Mouse (Mus musculus): Measurements from ENCODE around the gene Smim15.

The Smim15 gene

GRCm38 (mm10) chr13:108044222-108044941 lies at the start of gene Smim15:
Gene Smim15, plus strand, starts transcription at chr13:108044446.
- peak; percentile 26; the same call in 1 of the 2 replicates for TF ChIP-seq GATA4 (IDR thresholded peaks at IDR 0.05; ENCODE audit: insufficient replicate concordance, low read length)

DNA sequence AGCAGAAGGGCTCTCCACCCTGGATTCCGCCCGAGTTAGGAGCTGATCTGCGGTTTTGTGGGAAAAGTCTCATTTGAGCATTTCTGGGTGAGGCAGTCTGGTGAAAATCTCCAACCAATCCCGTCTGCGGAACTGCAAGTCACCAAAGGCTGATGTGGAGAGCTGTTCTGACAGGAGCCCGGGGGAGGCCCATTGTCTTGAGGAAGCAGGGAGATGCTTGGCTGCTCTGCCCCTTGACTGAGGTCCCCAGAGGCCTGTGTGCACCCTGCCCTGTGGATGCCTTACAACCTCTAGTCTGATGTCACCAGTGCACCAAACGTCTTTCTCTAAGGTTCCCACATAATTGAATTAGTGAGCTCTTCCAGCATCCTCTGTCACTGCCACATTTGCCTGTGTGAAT lies 49.0 kb upstream of the Smim15 start:
- no peak for TF ChIP-seq GATA4 (IDR thresholded peaks at IDR 0.05; ENCODE audit: insufficient replicate concordance, low read length)

DNA sequence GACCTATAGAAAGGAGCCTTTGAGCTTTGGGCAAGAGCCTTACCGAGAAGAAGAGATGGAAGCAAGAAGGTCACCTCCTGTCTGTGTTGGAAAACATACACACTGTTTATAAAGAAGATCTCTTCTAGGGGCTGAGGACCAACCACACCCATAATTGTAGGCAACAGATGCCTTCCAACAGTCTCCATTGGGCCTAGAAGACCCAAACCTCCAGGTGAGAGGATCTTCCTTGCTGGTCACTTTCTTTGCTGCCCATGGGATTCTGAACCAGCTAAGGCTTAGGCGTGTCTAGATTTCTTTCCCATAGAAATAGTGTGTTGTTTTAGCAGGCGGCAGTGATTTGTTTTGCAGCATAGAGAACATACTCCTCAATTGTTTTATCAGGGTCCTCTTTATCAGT lies 47.9 kb upstream of the Smim15 start:
- TF ChIP-seq GATA4 (IDR thresholded peaks at IDR 0.05; ENCODE audit: insufficient replicate concordance, low read length), result no peak

GRCm38 (mm10) chr13:108007861-108008260 lies 36.4 kb upstream of the Smim15 start:
- no peak for TF ChIP-seq GATA4 (IDR thresholded peaks at IDR 0.05; ENCODE audit: insufficient replicate concordance, low read length)

- TF ChIP-seq GATA4 (IDR thresholded peaks at IDR 0.05; ENCODE audit: insufficient replicate concordance, low read length), result no peak
Measured at GRCm38 (mm10) chr13:108013110-108013509, 31.1 kb upstream of the Smim15 start.

DNA sequence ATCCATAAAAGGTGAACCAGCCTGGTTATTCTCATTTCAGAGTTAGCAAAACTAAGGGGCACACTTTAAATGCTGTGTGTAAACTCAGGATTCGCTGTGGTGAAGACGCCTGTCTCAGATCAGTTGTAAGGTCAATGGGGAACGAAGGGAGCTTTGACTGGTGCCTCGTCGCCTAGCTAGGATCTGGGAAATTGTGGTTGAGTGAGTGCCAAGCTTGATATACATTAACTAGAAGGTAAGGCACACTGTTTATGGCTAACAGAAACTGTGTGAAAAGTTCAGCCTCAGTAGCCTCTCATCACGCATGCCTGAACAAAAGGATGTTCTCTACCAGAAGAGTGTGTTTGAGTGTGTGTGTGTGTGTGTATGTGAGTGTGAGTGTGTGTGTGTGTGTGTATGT lies 30.4 kb upstream of the Smim15 start:
- TF ChIP-seq GATA4 (IDR thresholded peaks at IDR 0.05; ENCODE audit: insufficient replicate concordance, low read length), result no peak

DNA sequence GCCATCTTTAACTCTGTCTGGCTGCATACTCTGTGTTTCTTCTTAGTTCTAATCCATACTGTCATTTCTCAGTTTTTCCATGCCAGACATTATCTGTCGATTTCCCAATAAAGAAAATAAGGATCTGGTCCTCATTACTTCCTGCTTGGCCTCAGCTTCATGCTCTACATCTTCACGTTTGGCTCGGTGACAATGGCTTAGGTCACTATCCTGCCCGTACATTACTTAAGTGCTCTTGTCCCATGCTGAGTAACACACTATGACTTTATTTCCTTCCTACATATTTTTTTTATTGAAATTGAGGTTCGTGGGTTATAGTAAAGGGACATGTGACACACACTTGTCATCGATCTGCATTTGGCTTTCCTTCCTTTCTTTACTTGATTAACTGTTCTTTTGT lies 29.1 kb upstream of the Smim15 start:
- TF ChIP-seq GATA4 (IDR thresholded peaks at IDR 0.05; ENCODE audit: insufficient replicate concordance, low read length), result no peak

DNA sequence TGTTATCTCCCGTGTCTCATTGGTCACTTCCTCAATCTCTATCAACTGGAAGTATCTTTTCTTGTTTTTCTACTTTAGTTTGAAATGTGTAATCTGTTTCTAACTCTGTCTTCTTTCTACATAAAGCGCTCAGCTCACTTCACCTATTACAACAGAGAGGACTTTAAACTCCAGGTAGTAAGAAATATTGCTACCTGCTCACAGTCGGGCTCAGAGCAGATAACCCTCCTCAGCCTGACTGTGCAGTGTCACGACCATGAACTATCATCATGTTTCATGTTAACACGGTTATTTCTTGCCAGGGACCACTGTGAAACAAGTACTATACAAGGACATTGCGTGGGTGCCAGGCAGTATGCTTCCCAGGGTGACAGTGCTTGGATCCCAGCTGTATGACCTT lies 26.9 kb upstream of the Smim15 start:
- no peak for TF ChIP-seq GATA4 (IDR thresholded peaks at IDR 0.05; ENCODE audit: insufficient replicate concordance, low read length)

DNA sequence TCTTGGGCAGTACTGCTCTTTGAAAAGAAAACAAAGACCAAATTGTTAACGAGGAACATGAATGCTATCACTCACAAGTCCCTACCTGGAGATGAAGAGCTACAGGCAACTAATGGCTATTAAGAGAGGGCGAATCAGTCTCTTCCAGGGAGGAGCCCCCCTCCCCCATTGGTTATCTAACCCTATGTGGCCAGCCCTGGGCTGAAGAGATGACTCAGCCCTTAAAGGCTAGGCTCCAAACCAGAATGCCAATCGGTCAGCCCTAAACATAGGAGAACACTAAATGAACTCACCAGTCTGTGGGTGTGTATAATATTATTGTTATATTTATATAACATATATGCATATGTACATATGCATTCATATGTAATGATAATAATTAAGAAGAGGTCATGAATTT lies 18.4 kb upstream of the Smim15 start:
- no peak for TF ChIP-seq GATA4 (IDR thresholded peaks at IDR 0.05; ENCODE audit: insufficient replicate concordance, low read length)

DNA sequence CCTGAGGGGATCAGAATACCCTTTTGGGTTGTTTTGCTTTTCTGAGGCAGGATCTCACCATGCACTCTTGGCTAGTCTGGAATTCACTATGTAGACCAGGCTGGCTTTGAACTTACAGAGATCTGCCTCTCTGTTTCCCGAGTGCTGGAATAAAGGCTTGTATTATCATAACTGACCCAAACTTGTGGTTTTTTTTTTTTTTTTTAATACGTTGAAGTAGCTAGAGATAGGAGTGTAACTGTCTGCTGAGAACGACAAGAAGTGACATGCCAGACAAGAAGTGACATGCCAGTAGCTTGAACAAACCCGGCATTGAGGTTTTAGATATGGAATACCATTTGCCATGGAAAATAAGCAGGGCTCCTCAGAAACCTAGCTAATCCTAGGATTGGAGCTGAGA lies 11.5 kb upstream of the Smim15 start:
- no peak for TF ChIP-seq GATA4 (IDR thresholded peaks at IDR 0.05; ENCODE audit: insufficient replicate concordance, low read length)

DNA sequence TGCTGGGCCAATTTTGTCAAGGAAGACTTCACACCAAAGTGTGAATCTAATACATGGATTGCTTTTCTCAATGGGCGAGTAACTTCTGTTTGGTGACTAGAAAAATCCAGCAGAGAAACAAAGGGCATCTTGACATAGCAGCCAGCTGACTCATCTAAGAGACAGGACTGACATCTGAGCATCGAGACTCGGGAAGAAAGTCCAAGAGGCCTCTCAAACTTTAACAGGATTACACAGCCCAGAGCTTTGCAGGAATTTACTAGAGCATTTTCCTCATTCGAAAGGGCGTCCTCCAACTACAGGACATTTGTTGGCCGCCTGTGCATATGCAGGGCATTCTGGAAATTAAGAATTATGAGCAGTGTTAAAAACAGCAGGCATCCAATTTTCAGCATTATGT lies 4.9 kb upstream of the Smim15 start:
- TF ChIP-seq GATA4 (IDR thresholded peaks at IDR 0.05; ENCODE audit: insufficient replicate concordance, low read length), result no peak

DNA sequence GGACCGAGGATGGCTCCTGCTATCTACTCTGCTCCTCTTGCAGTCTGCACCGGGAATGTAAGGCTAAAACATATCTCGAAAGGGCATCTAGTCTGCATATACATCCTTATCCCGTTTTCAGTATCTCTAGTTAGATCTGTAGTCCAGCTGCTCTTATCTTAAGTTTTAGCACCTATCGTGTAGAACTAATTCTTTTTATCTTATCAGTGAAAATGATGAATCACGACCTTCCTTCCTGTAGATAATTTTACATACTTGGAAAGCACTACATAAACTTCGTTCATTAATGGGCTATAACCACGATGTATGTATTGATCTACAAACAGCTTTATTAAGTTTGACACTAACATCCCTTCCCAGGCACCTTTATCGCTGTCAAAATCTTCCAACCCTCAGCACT lies 4.3 kb upstream of the Smim15 start:
- TF ChIP-seq GATA4 (IDR thresholded peaks at IDR 0.05; ENCODE audit: insufficient replicate concordance, low read length), result no peak

DNA sequence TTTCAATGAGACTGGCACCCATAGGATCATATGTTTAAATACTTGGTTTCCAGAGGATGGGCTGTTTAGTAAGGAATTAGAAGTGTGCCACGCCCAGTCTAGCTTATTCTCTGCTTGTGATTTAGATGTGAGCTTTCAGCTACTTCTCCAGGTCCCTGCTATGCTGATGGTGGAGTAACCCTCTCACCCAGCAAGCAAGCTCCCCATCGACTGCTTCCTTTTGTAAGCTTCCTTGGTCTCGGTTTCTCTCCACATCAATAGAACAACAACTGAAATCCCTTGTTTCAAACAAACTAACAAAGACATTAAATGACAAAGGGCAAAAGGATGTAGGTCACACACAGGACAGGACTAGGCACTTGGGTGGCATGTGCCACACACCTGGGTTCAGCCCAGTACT lies 3.8 kb upstream of the Smim15 start:
- no peak for TF ChIP-seq GATA4 (IDR thresholded peaks at IDR 0.05; ENCODE audit: insufficient replicate concordance, low read length)

GRCm38 (mm10) chr13:108041358-108041757 lies 2.9 kb upstream of the Smim15 start:
- no peak for TF ChIP-seq GATA4 (IDR thresholded peaks at IDR 0.05; ENCODE audit: insufficient replicate concordance, low read length)

- TF ChIP-seq GATA4 (IDR thresholded peaks at IDR 0.05; ENCODE audit: insufficient replicate concordance, low read length), result peak; percentile 33; the same call in 1 of the 2 replicates
Measured at GRCm38 (mm10) chr13:108043431-108044221, 620 bp upstream of the Smim15 start.

GRCm38 (mm10) chr13:108045646-108046045 lies 1.4 kb downstream of the Smim15 start:
- no peak for TF ChIP-seq GATA4 (IDR thresholded peaks at IDR 0.05; ENCODE audit: insufficient replicate concordance, low read length)
